Mouse (Mus musculus) heart, embryonic 14.5 days (tissue): Measurements from ENCODE around the gene Gpatch8. TPM values are rescaled to one million over a fixed set of nuclear protein-coding genes. Genes with fewer than 3 reads are reported as not detected.

Experiments used
- ATAC-seq: fragments of 200-750 bp; cut with Nextera tagmentation; 2 replicates; pipeline ENCODE4 v1.8.0; 2017; ENCODE audit warnings: low read depth, moderate TSS enrichment; ENCODE audit not compliant: insufficient number of reproducible peaks, insufficient read depth, low FRiP score
- H3K27ac ChIP-seq, 2 experiments: fragments of 200-500 bp in 1 of 2; fragments of 300-500 bp in 1 of 2; sonication (generic) in 1 of 2; replicated peaks in 1 of 2; 2 replicates each; pipeline ENCODE4 v1.5.1; 2012 to 2014; ENCODE audit warnings: low read depth in 2 of 2, low read length in 2 of 2, control low read depth in 1 of 2, mild to moderate bottlenecking in 1 of 2, mixed read lengths in 1 of 2; ENCODE audit not compliant: control insufficient read depth in 1 of 2, insufficient read depth in 1 of 2
- H3K27me3 ChIP-seq: fragments of 300-500 bp; sonication (generic); 2 replicates; pipeline ENCODE4 v1.6.1; 2014; ENCODE audit warnings: mild to moderate bottlenecking, low read length, control low read depth; ENCODE audit not compliant: control insufficient read depth, insufficient read depth
- H3K36me3 ChIP-seq: fragments of 300-500 bp; sonication (generic); 2 replicates; pipeline ENCODE4 v1.6.1; 2014; ENCODE audit warnings: mild to moderate bottlenecking, control low read depth, low read length, mixed read lengths; ENCODE audit not compliant: control insufficient read depth, insufficient read depth
- H3K4me1 ChIP-seq, 2 experiments: fragments of 200-500 bp in 1 of 2; fragments of 300-500 bp in 1 of 2; sonication (generic) in 1 of 2; 2 replicates each; pipeline ENCODE4 v1.6.1; 2012 to 2014; ENCODE audit warnings: low read length in 2 of 2, control low read depth in 1 of 2, mixed read lengths in 1 of 2; ENCODE audit not compliant: control insufficient read depth in 2 of 2, insufficient read depth in 2 of 2
- H3K4me2 ChIP-seq: fragments of 300-500 bp; sonication (generic); 2 replicates; pipeline ENCODE4 v1.6.1; 2014; ENCODE audit warnings: mild to moderate bottlenecking, low read length
- H3K4me3 ChIP-seq, 2 experiments: fragments of 200-500 bp in 1 of 2; fragments of 300-500 bp in 1 of 2; sonication (generic) in 1 of 2; 2 replicates each; pipeline ENCODE4 v1.5.1; 2012 to 2014; ENCODE audit warnings: low read length in 2 of 2, mild to moderate bottlenecking in 2 of 2, control low read depth in 1 of 2, low read depth in 1 of 2, moderate library complexity in 1 of 2; ENCODE audit not compliant: control insufficient read depth in 1 of 2, insufficient read depth in 1 of 2
- H3K9ac ChIP-seq: fragments of 300-500 bp; sonication (generic); 2 replicates; pipeline ENCODE4 v1.6.1; 2014; ENCODE audit warnings: mild to moderate bottlenecking, low read length
- H3K9me3 ChIP-seq: fragments of 300-500 bp; sonication (generic); 2 replicates; pipeline ENCODE4 v1.6.1; 2016; ENCODE audit warnings: low read length, control low read depth; ENCODE audit not compliant: control insufficient read depth
- WGBS: fragments of 180-500 bp; shearing (Covaris S2); extraction: QIAGEN DNeasy Blood & Tissue Kit; methylation state at CpG from one replicate; pipeline ENCODE4 v1.1.7; 2014; 5-methylcytosine and 5-hydroxymethylcytosine counted together
- polyA plus RNA-seq: library from polyadenylated mRNA; unstranded; fragments of >200 nt; fragmentation: Nextera tagmentation; extraction: Ambion mirVana; gene quantifications from 2 replicates; pipeline ENCODE4 v1.2.1, GENCODE M21; 2014

Gpatch8 gene
- polyA plus RNA-seq, 1 experiment from 2014 or later = 30.7 TPM

GRCm38 (mm10) chr11:102480111-102480510, 76.1 kb downstream of the Gpatch8 start:
- no peaks in the 10 kb centered on the region for H3K9me3 ChIP-seq
- no peak overlapping the region for H3K9ac ChIP-seq
- 95% methylated on average over 15 of the region's 15 CpGs for WGBS
- H3K27ac ChIP-seq = no peak overlapping the region
- no peak overlapping the region for H3K4me3 ChIP-seq
- H3K4me2 ChIP-seq = no peak overlapping the region
- no peaks in the 10 kb centered on the region for H3K4me1 ChIP-seq
- H3K36me3 ChIP-seq = peaks cover 68% of the 10 kb centered on the region
- H3K27me3 ChIP-seq = no peaks in the 10 kb centered on the region
- ATAC-seq = no peak

GRCm38 (mm10) chr11:102479581-102479980, 76.6 kb downstream of the Gpatch8 start:
- Histone ChIP-seq H3K36me3 (peaks cover 63% of the 10 kb centered on the region), H3K4me3 (no peak overlapping the region), H3K27me3 (no peaks in the 10 kb centered on the region), H3K4me1 (no peaks in the 10 kb centered on the region), H3K27ac (no peak overlapping the region), H3K9me3 (no peaks in the 10 kb centered on the region), H3K9ac (no peak overlapping the region), H3K4me2 (no peak overlapping the region)
- 95% methylated on average over 23 of the region's 23 CpGs for WGBS
- no peak for ATAC-seq

- no peaks in the 10 kb centered on the region for H3K9me3 ChIP-seq
- H3K9ac ChIP-seq = no peak overlapping the region
- 96% methylated on average over 3 of the region's 3 CpGs for WGBS
- H3K4me2 ChIP-seq = no peak overlapping the region
- ATAC-seq = no peak
- H3K27ac ChIP-seq = no peak overlapping the region
- H3K27me3 ChIP-seq = no peaks in the 10 kb centered on the region
- H3K36me3 ChIP-seq = peaks cover 60% of the 10 kb centered on the region
- no peaks in the 10 kb centered on the region for H3K4me1 ChIP-seq
- H3K4me3 ChIP-seq = no peak overlapping the region
Measured at GRCm38 (mm10) chr11:102478671-102479070, 77.5 kb downstream of the Gpatch8 start.

GRCm38 (mm10) chr11:102475027-102475426, 81.2 kb downstream of the Gpatch8 start:
- no peak overlapping the region for H3K9ac ChIP-seq
- no peak for ATAC-seq
- no peaks in the 10 kb centered on the region for H3K9me3 ChIP-seq
- peaks cover 0 to 2% of the 10 kb centered on the region in 2 experiments; a peak in 2 of 4 replicates for H3K4me1 ChIP-seq
- no peak overlapping the region for H3K4me3 ChIP-seq
- no peak overlapping the region for H3K4me2 ChIP-seq
- no peaks in the 10 kb centered on the region for H3K27me3 ChIP-seq
- 88% methylated on average over 3 of the region's 3 CpGs for WGBS
- peaks cover 28% of the 10 kb centered on the region for H3K36me3 ChIP-seq
- H3K27ac ChIP-seq = no peak overlapping the region

- Histone ChIP-seq H3K27me3 (no peaks in the 10 kb centered on the region), H3K36me3 (no peaks in the 10 kb centered on the region), H3K4me3 (no peak within 1 kb of the TSS), H3K4me1 (peaks cover 28 to 32% of the 10 kb centered on the region in 2 experiments), H3K9me3 (no peaks in the 10 kb centered on the region), H3K9ac (no peak within 1 kb of the TSS; the same call in 1 of the 2 replicates), H3K4me2 (no peak within 1 kb of the TSS), H3K27ac (no peak within 1 kb of the TSS)
- WGBS = 42% methylated on average over 11 of the region's 11 CpGs
- ATAC-seq = no peak
Measured at GRCm38 (mm10) chr11:102469648-102470357, 86.4 kb downstream of the Gpatch8 start, which contains the start of gene Itga2b. Gene Itga2b (minus strand): TSS chr11:102470122.

- peak overlapping the region; percentile 92 for H3K4me2 ChIP-seq
- peak overlapping the region; percentile 68 to 70 for H3K27ac ChIP-seq
- peaks cover 28 to 32% of the 10 kb centered on the region in 2 experiments for H3K4me1 ChIP-seq
- no peaks in the 10 kb centered on the region for H3K27me3 ChIP-seq
- no peaks in the 10 kb centered on the region for H3K9me3 ChIP-seq
- peak overlapping the region; percentile 43 to 54 for H3K4me3 ChIP-seq
- H3K36me3 ChIP-seq = no peaks in the 10 kb centered on the region
- peak overlapping the region; percentile 76 for H3K9ac ChIP-seq
- under 1% methylated on average over 37 of the region's 37 CpGs for WGBS
- ATAC-seq = peak; percentile 96
Measured at GRCm38 (mm10) chr11:102467041-102467631, 89.1 kb downstream of the Gpatch8 start.

GRCm38 (mm10) chr11:102465713-102466436, 90.3 kb downstream of the Gpatch8 start:
- Histone ChIP-seq H3K9me3 (no peaks in the 10 kb centered on the region), H3K27ac (0 out of 4 replicates have a peak overlapping the region, but pooled peaks of 1 of the 2 experiments have one; percentile 68), H3K9ac (no peak overlapping the region), H3K4me2 (peak overlapping the region; percentile 92), H3K36me3 (no peaks in the 10 kb centered on the region), H3K27me3 (no peaks in the 10 kb centered on the region), H3K4me1 (peaks cover 28 to 32% of the 10 kb centered on the region in 2 experiments), H3K4me3 (no peak overlapping the region)
- no peak for ATAC-seq
- 14% methylated on average over 26 of the region's 26 CpGs for WGBS
